Mouse (Mus musculus): ENCODE results near the gene Ctdnep1.

- TF ChIP-seq POLR2A (IDR thresholded peaks at IDR 0.05; ENCODE audit: low read depth, low read length) (no peak), CTCF (IDR thresholded peaks at IDR 0.05; ENCODE audit: extremely low read depth, insufficient read depth, insufficient read length, insufficient replicate concordance) (no peak)
Measured at GRCm38 (mm10) chr11:70039631-70040030, 58.7 kb downstream of the Ctdnep1 start.

All from spleen, adult 2 months (tissue).